Mouse (Mus musculus) T-helper 1 cell (primary cell): ENCODE measurements around the gene Cep95.

Experiments used
- in situ Hi-C: fragments of 300-600 bp; cut with MboI, MseI; formaldehyde crosslinking; loops from one replicate; pipeline ENCODE4 v1.15.1; 2025; ENCODE audit warnings: high pct_unique_total_duplicates

Gene Cep95

GRCm38 (mm10) chr11:106812410-106813136 is 23.5 kb downstream of the Cep95 start:
- in situ Hi-C loops: no loop called here

GRCm38 (mm10) chr11:106814601-106815320 is 25.7 kb downstream of the Cep95 start:
- in situ Hi-C loops: no loop called here

- in situ Hi-C loops: no loop called here
Measured at GRCm38 (mm10) chr11:106815331-106815730, 26.3 kb downstream of the Cep95 start.

GRCm38 (mm10) chr11:106815761-106816160 is 26.7 kb downstream of the Cep95 start:
- in situ Hi-C loops: no loop called here

- in situ Hi-C loops: no loop called here
Measured at GRCm38 (mm10) chr11:106816316-106816715, 27.3 kb downstream of the Cep95 start.

- in situ Hi-C loops: no loop called here
Measured at GRCm38 (mm10) chr11:106817156-106817555, 28.1 kb downstream of the Cep95 start.

- in situ Hi-C loops: no loop called here
Measured at GRCm38 (mm10) chr11:106817808-106818207, 28.8 kb downstream of the Cep95 start.

GRCm38 (mm10) chr11:106818341-106818740 is 29.3 kb downstream of the Cep95 start:
- in situ Hi-C loops: no loop called here

GRCm38 (mm10) chr11:106819595-106819994 is 30.5 kb downstream of the Cep95 start:
- in situ Hi-C loops: no loop called here

- in situ Hi-C loops: no loop called here
Measured at GRCm38 (mm10) chr11:106820252-106820651, 31.2 kb downstream of the Cep95 start.

- in situ Hi-C loops: no loop called here
Measured at GRCm38 (mm10) chr11:106820972-106821371, 31.9 kb downstream of the Cep95 start.

- in situ Hi-C loops: no loop called here
Measured at GRCm38 (mm10) chr11:106821397-106821796, 32.3 kb downstream of the Cep95 start.

GRCm38 (mm10) chr11:106822491-106822890 is 33.4 kb downstream of the Cep95 start:
- in situ Hi-C loops: no loop called here

GRCm38 (mm10) chr11:106822911-106823310 is 33.9 kb downstream of the Cep95 start:
- in situ Hi-C loops: no loop called here

- in situ Hi-C loops: no loop called here
Measured at GRCm38 (mm10) chr11:106823741-106824140, 34.7 kb downstream of the Cep95 start.

- in situ Hi-C loops: no loop called here
Measured at GRCm38 (mm10) chr11:106824403-106824802, 35.4 kb downstream of the Cep95 start.

GRCm38 (mm10) chr11:106828079-106828478 is 39.0 kb downstream of the Cep95 start:
- in situ Hi-C loops: no loop called here

- in situ Hi-C loops: no loop called here
Measured at GRCm38 (mm10) chr11:106842002-106842401, 53.0 kb downstream of the Cep95 start.

GRCm38 (mm10) chr11:106851438-106851837 is 62.4 kb downstream of the Cep95 start:
- in situ Hi-C loops: no loop called here
